Mouse (Mus musculus): ENCODE results near the gene Vmn2r18.

DNA sequence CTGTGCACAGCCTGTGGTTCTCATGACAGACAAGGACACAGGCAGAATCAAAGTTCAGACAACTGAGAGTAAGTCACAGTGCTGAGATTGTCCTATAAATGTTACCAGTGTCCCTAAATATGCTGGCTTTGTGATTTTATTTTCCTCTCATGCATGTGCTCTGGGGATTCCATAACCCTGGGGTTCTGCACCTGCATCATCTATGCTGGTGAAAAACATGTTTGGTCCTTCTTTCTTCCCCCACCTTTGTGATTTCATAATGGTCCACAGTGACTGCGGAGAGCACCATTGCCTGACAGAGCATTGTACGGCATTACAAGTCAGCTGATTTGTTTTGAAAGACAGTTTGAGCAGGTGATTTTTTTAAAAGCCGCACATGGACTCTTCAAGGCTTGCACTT is at the start of gene Vmn2r18:
- TF ChIP-seq POLR2A (IDR thresholded peaks at IDR 0.05; ENCODE audit: control insufficient read depth, low read depth, low read length) (no peak), CTCF (IDR thresholded peaks at IDR 0.05; ENCODE audit: control insufficient read depth, insufficient read depth, insufficient replicate concordance, low read depth, low read length) (no peak)

Data from testis, adult 2 months (tissue).